Mouse (Mus musculus): ENCODE results near the gene BC024978. TPM values are rescaled to one million over a fixed set of nuclear protein-coding genes. Genes with fewer than 3 reads are reported as not detected.

BC024978 gene
- polyA plus RNA-seq (2017; shearing (Covaris generic)): 1.3 TPM

DNA sequence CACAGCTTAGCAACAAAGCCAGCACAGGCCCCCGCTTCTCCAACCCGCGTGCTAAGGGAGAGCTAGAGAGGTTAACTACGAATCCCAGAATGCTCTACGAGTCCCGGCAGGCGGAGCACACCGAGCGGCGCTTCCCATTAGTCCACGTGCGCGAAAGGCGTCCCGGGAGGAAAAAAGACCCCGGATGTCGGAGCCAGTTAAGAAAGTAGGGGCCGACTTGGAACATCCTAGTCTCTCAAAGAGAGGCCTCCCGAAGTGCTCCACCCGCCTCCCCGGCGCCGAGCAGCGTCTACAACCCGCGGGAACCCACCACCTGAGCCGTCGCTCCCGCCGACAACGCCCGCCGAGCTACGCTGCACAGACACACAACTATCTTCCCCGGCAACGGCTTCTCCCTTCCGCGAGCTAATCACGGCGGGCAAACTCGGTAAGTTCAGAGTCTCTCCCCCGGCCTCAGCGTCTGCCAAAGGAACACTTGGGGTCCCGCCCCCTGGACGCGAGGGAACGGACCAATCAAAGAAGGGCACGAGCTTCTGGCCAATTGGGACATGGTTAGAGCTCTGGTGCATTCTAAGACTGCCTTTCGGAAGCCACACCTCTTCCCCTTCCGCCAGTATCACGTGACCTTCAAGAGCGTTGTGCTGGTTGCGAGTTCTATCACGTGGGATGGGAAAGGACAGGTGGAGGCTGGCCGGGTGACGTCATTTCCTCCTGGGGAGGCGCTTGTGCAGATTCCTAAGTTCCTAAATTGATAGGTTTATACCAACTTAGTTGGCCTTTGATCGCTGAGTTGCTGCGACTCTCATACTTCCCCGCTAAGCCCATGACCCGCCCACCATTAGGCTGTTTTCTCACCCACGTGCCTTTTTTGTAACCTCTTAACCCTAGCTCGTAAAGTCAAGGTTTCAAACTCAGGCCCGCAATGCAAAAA lies at the start of gene BC024978, which contains the start of gene Snrpa:
BC024978 (plus strand) TSS at position 101 of the 931 bp plus-strand sequence.
Snrpa (minus strand) TSS at position 591 of the 931 bp plus-strand sequence.

DNA sequence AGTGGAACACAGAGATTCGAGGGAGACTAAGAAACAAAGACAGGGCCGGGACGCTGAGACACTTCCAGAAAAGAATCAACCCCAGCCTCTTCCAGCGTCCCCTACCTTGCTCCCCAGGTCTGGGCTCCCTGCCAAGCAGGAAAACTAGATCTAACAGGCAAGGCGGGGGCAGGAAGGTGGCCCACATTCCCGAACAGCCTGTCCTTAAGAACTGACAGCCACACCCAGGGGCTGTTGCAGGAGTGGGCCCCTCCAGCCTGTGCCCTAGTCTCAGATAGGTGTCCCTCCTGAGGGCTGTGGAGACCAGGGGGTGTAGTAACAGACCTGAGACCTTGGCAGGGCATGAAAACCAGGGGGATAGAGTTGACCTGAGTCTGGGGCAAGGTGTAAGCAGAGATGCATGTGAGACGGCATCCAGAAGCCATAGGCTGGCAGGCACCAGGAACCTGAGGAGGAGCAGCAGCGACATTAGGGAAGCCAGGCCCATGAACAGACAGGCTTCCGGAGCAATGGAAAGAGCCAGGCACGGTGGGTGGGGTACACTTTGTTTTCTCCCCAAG lies 42.3 kb upstream of the BC024978 start, which contains the start of gene Cyp2t4:
Cyp2t4 (plus strand) TSS at position 510 of the 560 bp plus-strand sequence.

DNA sequence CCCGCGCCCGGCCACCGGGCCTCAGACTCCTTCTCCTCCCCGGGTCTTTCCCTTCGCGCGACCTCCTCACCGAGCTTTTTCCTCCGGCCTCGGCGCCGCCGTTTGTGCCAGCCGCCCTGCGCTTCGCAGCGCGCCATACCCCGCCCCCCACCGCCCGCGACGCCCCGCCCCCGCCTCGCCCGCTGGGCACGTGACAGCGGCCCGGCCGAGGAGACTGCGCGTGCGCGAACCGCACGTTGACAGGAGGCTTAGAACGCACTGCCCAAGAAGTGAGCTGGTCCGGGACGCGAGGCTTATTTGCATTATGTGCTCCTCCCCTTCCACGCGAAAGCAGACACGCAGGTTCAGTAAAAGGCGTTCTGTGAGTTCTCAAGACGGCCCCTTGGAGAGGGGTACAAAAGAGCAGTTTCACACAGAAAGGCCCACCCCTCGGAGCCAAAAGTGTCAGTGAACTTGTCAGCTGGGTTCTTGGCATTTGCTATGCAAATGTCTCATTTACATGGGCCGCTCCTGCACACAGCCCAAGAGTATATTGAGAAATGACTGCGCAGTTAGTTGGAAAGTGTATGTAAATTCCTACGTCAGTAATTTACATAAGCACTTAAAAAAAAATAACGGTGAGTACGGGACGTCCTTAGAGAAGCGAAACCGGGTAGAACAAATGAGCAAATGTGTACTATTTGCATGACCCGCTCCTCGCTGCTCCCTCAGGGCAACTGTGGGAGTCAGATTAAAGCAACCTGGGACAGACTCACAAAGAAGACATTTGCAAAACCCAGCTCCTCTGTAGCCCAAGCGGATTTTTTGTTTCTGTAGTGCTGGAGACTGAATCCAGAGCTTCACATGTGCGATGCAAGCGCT lies 28.7 kb upstream of the BC024978 start, which contains the start of gene Egln2:
Egln2 (minus strand) TSS at position 189 of the 861 bp plus-strand sequence.

DNA sequence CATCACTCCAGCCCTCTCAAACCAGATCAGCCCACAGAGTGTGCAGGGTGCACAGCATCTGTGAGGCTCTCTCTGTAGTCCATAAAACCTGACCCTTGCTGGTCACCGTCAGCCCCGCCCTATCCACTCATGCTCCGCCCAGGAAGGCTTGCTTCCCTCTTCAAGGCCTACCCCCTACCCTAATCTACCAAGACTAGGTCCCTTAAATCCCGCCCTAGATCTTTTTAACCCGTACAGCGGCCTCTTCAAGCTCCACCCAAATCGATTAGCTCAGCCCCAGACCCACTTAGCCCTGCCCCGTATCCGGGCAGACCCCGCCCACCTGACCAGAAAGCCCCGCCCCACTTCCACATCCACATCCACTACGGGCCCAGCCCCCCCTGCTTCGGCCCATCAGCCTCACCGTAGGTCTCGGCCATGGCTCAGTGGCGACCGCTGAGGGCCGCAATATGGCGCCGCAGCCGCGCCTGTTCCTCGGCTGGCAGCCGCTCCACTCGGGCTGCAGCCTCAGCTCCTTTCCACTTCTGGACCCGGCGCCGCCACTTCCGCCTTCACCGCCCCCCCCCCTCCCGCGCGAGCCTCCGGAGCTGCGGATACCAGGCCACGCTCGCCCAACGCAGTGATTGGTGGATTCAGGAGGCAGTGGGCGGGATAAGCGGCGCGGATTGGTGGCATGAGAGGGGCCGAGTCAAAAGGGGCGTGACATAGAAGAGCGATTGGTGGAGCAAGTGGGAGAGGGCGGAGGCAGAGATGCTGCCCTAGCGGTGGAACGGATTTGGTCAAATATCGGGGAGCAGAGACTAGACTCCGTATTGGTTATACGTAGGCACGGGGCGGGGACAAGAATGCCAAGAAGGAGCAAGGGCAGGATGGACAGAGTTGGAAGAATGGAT lies 17.0 kb upstream of the BC024978 start, which contains the start of gene Rab4b:
Rab4b (minus strand) TSS at position 573 of the 893 bp plus-strand sequence.

DNA sequence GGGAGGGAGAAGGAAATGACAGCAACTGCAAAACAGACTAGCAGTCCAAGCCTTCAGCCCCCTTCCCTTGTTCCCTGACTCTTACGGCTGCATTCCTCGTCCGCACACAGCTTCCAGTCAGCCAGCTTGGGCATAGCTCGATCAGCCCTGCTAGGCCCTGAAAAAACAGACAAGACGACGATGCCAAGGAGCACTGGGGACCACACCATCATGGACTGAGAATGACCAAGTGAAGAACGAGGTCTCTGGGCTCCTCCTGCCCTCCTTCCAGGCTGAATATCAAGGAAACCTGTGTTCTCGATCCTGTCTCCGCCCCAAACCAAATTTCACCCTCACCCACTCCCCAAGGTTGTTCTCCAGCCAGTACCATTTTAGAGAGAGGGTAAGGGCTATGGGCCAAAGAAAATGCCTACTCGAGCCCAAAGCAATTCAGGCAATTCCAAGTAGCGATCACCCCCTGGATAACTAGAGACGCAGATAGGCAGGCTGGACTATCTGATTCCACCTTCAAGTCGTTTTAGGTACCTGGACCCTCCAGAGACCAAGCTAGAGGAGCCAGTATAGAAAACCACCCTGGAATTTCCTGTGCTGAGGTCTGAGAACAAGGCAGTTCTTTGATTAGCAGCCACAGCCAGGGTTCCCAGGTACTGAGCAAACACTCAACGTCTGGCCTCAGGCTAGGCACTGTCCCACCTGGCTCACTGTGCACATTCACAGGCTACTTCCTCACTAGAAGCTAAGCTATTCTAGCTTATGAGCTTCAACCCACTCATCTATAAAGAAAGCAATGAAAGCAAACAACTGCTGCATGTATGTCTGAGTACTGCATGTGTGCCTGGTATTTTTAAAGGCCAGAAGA lies 14.5 kb upstream of the BC024978 start, which contains the start of the genes Gm21983 and Mia:
Gm21983 (minus strand) TSS at position 250 of the 859 bp plus-strand sequence.
Mia (minus strand) TSS at position 321 of the 859 bp plus-strand sequence.

DNA sequence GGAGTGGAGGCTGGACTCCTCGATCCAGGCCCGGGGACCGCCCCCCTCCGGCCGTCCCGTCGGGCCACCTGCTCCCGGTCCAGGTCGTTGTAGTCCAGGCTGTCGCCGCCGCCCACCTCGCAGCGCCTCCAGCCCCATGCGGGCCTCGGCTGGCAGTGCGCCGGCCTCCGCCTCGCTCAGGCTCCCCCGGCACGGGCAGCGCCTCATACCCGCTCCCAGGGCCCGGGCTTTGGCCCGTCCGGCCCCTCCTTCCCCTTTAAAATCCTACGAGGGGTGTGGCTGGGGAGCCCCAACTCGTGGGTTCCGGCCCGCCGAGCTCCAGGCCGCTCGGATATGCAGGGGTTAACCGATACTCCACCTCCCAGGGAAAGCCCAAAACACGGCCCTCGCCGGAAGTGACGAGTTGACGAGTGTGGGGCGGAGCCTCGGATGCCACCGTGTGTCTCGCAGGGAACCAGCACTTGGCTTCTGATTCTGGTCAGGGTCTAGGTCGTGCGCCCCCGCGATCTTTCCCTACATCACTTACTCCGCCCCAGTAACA lies 32.8 kb downstream of the BC024978 start, which contains the start of gene Itpkc:
Itpkc (minus strand) TSS at position 381 of the 541 bp plus-strand sequence.

DNA sequence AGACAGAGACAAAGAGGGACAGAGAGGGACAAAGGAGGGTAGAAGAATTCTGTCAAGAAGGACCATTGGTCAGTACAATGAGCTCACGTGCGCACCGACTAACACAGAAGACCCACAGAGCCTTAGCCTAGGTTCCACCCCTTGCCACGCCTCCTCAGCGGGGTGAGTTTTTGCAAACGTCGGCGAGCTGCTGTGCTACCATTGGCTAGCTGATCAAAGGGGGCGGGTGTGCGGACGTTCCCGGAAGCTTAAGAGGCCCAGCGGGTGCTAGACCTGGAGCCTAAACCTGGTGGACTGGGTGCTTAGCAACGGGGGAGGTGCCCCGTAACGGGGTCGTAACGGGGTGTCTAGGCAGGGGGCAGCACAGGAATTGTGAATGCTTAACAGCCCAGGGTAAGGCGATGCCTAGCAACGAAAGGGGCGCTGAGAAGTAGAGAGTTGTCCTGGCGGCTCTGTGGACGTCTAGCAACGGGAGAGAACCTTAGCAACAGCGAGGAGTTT lies 37.2 kb downstream of the BC024978 start, which contains the start of gene Coq8b:
Coq8b (plus strand) TSS at position 243 of the 501 bp plus-strand sequence.

DNA sequence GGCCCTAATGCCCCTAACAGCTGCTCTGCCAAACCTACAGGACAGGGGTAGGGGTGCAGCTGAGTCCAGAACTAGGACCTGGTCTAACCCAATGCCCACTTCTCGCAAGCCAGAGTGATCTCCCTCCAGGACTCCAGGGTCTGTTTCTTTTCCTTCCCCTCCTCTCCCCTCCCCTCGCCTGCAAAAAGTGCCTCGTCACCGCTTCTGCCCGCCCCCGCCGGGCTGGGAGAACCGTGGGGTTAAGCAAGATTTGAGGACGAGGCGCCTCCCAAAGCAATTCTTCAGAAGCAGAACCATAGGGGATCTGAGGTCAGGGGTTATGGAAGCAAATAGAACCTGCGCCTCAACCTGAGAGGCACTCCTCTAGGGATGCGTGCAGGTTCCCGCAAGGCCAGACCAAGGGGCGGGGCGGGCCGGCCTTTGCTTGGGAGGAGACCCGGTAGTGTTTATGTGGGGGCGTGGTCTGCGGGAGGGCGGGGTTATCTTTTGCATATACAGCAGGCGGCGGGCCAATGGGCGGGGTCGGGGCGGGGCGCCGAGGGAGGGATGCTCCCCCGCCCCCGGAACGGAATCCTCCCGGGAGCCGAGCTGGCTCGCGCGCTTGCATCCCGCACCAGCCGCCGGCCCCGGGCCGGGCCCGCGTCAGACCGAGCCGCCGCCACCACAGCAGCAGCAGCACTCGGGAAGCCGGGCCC lies 62.8 kb downstream of the BC024978 start, which contains the start of gene Numbl:
Numbl (plus strand) TSS at position 229 of the 695 bp plus-strand sequence.

Other genes starting within 250 kb of the BC024978 start
- gene Cyp2a12, start 166.7 kb upstream of the BC024978 start, polyA plus RNA-seq (2017; shearing (Covaris generic)): not detected
- not detected for gene Cyp2f2, start 75.9 kb upstream of the BC024978 start, polyA plus RNA-seq (2017; shearing (Covaris generic))
- 0.12 TPM for gene Cyp2t4, start 42.1 kb upstream of the BC024978 start, polyA plus RNA-seq (2017; shearing (Covaris generic))
- 75.4 TPM for gene Egln2, start 29.0 kb upstream of the BC024978 start, polyA plus RNA-seq (2017; shearing (Covaris generic))
- 160 TPM for gene Rab4b, start 16.9 kb upstream of the BC024978 start, polyA plus RNA-seq (2017; shearing (Covaris generic))
- gene Gm21983, start 14.7 kb upstream of the BC024978 start, polyA plus RNA-seq (2017; shearing (Covaris generic)): 1.5 TPM
- gene Mia, start 14.6 kb upstream of the BC024978 start, polyA plus RNA-seq (2017; shearing (Covaris generic)): not detected
- 105 TPM for gene Snrpa, start 490 bp downstream of the BC024978 start, polyA plus RNA-seq (2017; shearing (Covaris generic))
- 13.9 TPM for gene Itpkc, start 32.9 kb downstream of the BC024978 start, polyA plus RNA-seq (2017; shearing (Covaris generic))
- gene Coq8b, start 37.2 kb downstream of the BC024978 start, polyA plus RNA-seq (2017; shearing (Covaris generic)): 22.8 TPM
- gene Numbl, start 62.7 kb downstream of the BC024978 start, polyA plus RNA-seq (2017; shearing (Covaris generic)): 1.8 TPM
- gene Ltbp4, start 141.9 kb downstream of the BC024978 start, polyA plus RNA-seq (2017; shearing (Covaris generic)): 1.1 TPM
- gene Shkbp1, start 160.2 kb downstream of the BC024978 start, polyA plus RNA-seq (2017; shearing (Covaris generic)): 78.9 TPM
- not detected for gene Gm20479, start 161.6 kb downstream of the BC024978 start, polyA plus RNA-seq (2017; shearing (Covaris generic))

All from CD4-positive, CD25-positive, alpha-beta regulatory T cell (primary cell).